Mouse (Mus musculus) mouse trophoblast stem cell (cell line): ENCODE data around the gene Zfp667.
"Not testable (repeated sequence)": the region's sequence is repeated elsewhere in the genome, so short reads cannot be mapped to it uniquely, and the experiment has no call there.

ENCODE experiments used
- in situ Hi-C, 2 experiments: fragments of 300-500 bp; cut with MseI, MboI; formaldehyde crosslinking; loops; 2 replicates in 1 of 2; 3 replicates in 1 of 2; pipeline ENCODE4 v1.15.1; 2025

The Zfp667 gene

GRCm38 (mm10) chr7:6285842-6286705 lies at the start of gene Zfp667:
Gene Zfp667, plus strand, starts transcription at chr7:6286579.
- in situ Hi-C loops: no loop called here

DNA sequence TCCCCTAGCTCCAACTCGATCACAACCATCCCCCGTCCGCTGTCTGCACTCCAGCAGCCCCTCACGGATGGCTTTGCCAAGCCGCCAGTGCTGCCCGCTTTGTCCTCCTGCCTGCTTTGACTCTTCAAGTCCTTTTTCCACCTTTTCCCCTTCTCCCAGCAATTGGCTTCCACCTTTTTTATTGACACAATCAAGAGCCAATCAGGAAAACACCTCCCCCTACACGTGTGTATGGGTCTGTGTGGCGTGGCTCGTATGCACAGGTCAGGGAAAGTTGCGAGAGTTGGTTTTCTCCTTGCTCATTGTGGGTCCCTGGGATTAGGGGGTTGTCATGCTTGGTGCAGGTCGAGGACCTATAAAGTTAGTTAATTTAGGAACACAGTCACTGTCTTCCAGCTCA lies 46.6 kb upstream of the Zfp667 start:
- in situ Hi-C loops: no loop called here

GRCm38 (mm10) chr7:6240841-6241425 lies 45.4 kb upstream of the Zfp667 start:
- in situ Hi-C loops: not testable (repeated sequence)

DNA sequence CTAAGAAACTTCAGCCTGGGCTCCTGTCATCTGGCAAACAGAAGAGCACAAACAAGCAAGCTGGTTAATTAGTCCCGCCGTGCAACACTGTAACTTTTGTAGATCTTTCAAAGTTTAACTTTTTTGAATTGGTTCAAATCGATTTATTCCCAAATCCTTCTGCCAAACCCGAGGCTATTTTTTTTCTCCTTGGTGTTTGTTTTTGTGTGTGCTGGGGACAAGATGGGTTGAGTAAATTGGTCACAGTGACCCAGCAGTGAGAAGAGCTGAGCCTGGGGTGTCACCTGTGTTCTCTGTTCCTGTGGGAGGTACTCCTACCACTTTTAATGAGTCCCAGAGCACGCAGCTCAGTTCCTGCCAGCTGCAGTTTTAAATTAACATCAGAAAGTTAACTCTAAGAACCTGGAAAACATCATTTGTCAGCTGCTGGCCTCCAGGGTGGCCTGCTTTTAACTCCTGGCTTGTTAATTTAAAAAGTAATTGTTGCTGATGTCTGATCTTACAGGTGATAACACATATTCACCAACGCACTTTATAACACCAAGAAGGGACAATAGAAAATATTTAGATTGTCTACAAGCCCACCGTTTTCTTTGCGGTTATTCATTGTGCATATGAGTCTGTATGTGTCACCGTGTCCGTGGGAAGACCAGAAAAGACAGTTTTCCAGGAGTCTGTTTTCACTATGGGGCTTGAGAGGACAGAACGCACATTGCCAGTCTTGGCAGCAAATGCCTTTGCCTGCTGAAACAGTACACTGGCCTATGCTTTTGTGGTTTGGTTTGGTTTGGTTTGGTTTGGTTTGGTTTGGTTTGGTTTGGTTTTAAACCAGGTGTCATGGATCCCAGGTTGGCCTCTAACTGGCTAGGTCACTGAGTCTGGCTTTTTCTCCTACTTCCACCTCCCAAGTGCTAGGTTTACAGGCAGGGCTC lies 41.8 kb upstream of the Zfp667 start:
- in situ Hi-C loops: no loop called here

- in situ Hi-C loops: no loop called here
Observed at GRCm38 (mm10) chr7:6252410-6252809, 34.0 kb upstream of the Zfp667 start, which contains the start of gene Epp13. Gene Epp13, plus strand, starts transcription at chr7:6252710.

- in situ Hi-C loops: no loop called here
Observed at GRCm38 (mm10) chr7:6254451-6254850, 31.9 kb upstream of the Zfp667 start.

DNA sequence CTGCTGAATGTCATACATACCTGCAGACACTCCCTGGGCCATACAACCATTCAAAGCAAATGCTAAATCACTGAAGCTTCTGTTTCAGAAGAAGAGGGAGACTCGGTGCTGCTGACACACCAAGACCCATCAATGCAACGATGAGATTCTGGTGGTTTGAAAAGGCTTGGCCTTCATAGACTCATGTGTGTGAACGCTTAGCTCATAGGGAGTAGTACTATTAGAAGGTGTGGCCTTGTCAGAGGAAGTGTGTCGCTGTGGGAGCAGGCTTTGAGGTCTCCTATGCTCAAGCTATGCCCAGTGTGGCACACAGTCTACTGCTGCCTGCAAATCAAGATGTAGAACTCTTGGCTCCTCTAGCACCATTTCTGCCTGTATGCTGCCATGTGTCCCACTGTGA lies 29.0 kb upstream of the Zfp667 start:
- in situ Hi-C loops: no loop called here

DNA sequence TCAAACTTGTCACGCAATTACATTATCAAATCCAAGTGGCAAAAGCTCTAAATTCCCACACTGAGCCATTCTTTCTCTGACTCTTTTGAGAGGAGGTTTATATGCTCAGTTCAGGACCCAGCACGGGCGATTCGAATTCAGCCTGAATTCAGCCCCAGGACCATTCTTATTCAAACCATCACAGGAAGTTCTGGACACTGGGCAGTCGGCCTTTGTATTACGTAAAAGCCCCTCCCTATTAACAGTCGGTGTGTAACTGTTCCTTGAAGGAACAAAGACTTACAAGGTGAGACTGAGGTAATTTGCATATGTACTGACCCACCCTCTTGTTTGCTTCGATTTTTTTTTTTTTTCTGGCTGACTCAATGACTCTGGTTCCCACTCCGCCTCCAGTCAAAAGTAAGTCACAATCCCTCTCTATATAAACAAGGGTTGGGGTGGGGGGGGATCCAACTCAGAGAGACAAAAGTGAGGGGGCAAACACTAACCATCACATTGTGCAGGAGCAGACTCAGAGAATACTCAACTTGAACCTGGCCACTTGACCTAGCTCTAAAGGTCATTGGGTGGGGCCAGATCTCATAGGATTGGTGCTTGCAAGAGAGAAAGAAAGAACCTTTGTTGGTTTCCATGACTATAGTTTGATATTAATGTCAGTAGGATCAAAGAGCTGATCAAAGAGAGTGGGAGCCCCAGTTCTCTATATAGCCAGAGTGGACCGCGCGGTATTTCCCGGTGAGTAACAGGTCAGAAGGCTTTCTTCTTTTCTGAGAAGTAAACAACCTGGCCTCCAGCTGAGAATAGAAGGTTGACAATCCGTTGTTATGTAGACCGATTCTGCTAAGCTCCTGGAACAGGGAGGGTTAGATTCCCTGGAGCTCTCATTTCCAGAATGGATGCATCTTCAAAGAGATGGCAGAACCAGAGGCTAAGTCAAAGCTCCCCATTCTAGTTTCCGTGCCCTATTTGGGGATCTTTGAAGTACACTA lies 27.9 kb upstream of the Zfp667 start:
- in situ Hi-C loops: no loop called here

DNA sequence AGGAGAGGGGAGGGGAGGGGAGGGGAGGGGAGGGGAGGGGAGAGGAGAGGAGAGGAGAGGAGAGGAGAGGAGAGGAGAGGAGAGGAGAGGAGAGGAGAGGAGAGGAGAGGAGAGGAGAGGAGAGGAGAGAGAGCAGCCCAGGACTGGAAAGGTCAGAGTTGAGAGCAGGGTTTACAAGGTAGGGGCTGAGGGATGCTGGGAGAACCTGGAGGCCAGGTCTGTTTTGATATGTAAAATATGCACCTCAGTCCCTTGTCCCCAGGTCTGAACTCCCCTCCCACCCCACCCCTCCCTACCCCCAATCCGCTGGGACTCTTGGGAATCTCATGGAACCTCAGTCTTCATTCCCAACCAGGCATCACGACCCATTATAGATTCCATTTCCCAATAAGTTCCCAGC lies 26.4 kb upstream of the Zfp667 start:
- in situ Hi-C loops: not testable (repeated sequence)

GRCm38 (mm10) chr7:6262120-6262519 lies 24.3 kb upstream of the Zfp667 start:
- in situ Hi-C loops: no loop called here

GRCm38 (mm10) chr7:6262984-6263383 lies 23.4 kb upstream of the Zfp667 start:
- in situ Hi-C loops: no loop called here

GRCm38 (mm10) chr7:6265695-6266094 lies 20.7 kb upstream of the Zfp667 start:
- in situ Hi-C loops: no loop called here

DNA sequence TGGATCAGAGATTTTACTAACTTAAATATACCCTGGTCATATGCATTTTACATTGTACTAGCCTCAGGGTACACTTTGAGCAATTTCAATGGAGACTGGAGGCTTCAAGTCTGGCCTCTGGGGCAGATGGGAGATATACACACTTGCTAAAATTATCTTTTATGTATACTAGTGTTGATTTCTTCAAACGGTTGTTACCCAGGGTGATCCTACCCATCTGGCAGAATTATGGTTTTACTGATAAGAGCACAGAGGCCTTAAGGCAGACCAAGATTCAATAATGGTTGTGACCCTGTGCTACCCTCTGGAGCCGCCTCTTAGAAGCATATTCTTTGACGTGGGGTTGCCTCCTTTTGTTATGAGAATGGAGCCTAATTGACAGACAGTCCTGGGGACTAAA lies 8.5 kb upstream of the Zfp667 start:
- in situ Hi-C loops: no loop called here

GRCm38 (mm10) chr7:6282749-6283148 lies 3.6 kb upstream of the Zfp667 start:
- in situ Hi-C loops: no loop called here

- in situ Hi-C loops: no loop called here
Observed at GRCm38 (mm10) chr7:6283451-6284075, 2.8 kb upstream of the Zfp667 start.

- in situ Hi-C loops: no loop called here
Observed at GRCm38 (mm10) chr7:6284442-6285012, 1.9 kb upstream of the Zfp667 start.

DNA sequence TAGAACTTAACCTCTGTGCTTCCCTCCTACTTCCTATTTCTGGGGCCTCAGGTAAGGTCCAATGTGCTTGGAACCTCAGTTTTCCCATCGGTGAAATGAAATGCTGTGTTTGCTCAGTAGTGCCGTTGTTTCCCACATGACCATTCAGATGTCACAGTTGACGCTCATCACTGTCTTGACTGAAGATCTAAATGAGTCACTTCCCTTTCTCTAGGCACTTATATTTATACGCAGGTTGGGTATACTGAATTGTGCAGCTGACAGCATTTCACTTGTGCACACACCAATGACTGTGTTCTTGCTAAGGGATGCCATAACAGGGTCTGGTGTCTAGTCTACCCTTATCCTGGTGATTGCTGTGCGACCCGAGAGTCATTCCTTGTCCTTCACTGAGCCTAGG lies 1.0 kb upstream of the Zfp667 start:
- in situ Hi-C loops: no loop called here

GRCm38 (mm10) chr7:6286921-6287531 lies 647 bp downstream of the Zfp667 start:
- in situ Hi-C loops: no loop called here

- in situ Hi-C loops: not testable (repeated sequence)
Observed at GRCm38 (mm10) chr7:6291121-6291520, 4.7 kb downstream of the Zfp667 start.

GRCm38 (mm10) chr7:6300796-6301195 lies 14.4 kb downstream of the Zfp667 start:
- in situ Hi-C loops: not testable (repeated sequence)
